Mouse (Mus musculus): ENCODE data around the gene Neu3. TPM values are rescaled to one million over a fixed set of nuclear protein-coding genes. Genes with fewer than 3 reads are reported as not detected.

The Neu3 gene
- total and polyA plus RNA-seq, 2 experiments from 2014 or later, result 3.0 to 4.7 TPM

GRCm38 (mm10) chr7:99856266-99856861 is 28.1 kb upstream of the Neu3 start:
- no peak overlapping the region; the same call in 1 of the 2 replicates for H3K27ac ChIP-seq (ENCODE audit: low read depth)

GRCm38 (mm10) chr7:99854311-99854710 is 26.1 kb upstream of the Neu3 start:
- no peaks in the 10 kb centered on the region for H3K9me3 ChIP-seq (replicated peaks; ENCODE audit: control insufficient read depth, low read length)
- ATAC-seq (ENCODE audit: insufficient read depth, low read depth), result no peak
- H3K36me3 ChIP-seq (replicated peaks; ENCODE audit: control insufficient read depth, insufficient read depth, low read length), result peaks cover 22% of the 10 kb centered on the region
- no peak overlapping the region for H3K9ac ChIP-seq (replicated peaks; ENCODE audit: low read depth, low read length)
- no peak overlapping the region for H3K4me2 ChIP-seq (ENCODE audit: low read depth, low read length)
- H3K4me3 ChIP-seq (ENCODE audit: low read depth, low read length), result no peak overlapping the region
- TF ChIP-seq EP300 (IDR thresholded peaks at IDR 0.05; ENCODE audit: low read depth), result no peak
- no peak for TF ChIP-seq CTCF (IDR thresholded peaks at IDR 0.05; ENCODE audit: low read depth)
- DNase-seq (ENCODE audit: low spot score), result no peak
- no peak overlapping the region for H3K27ac ChIP-seq (ENCODE audit: low read depth)
- no peaks in the 10 kb centered on the region for H3K27me3 ChIP-seq (ENCODE audit: control insufficient read depth, insufficient read depth, low read length)
- 70% methylated on average over 4 of the region's 4 CpGs for WGBS
- H3K4me1 ChIP-seq (ENCODE audit: control insufficient read depth, insufficient read depth), result peaks cover 13% of the 10 kb centered on the region

More at GRCm38 (mm10) chr7:99856266-99856861, 28.1 kb upstream of the Neu3 start:
- ATAC-seq (ENCODE audit: insufficient read depth, low read depth) (no peak), DNase-seq (ENCODE audit: low spot score) (no peak)
- H3K27me3 ChIP-seq (ENCODE audit: control insufficient read depth, insufficient read depth, low read length), result no peaks in the 10 kb centered on the region
- H3K4me1 ChIP-seq (ENCODE audit: control insufficient read depth, insufficient read depth), result peaks cover 12% of the 10 kb centered on the region
- no peak for TF ChIP-seq EP300 (IDR thresholded peaks at IDR 0.05; ENCODE audit: low read depth)
- no peak for TF ChIP-seq CTCF (IDR thresholded peaks at IDR 0.05; ENCODE audit: low read depth)
- H3K4me3 ChIP-seq (ENCODE audit: low read depth, low read length), result no peak overlapping the region
- H3K9me3 ChIP-seq (replicated peaks; ENCODE audit: control insufficient read depth, low read length), result no peaks in the 10 kb centered on the region
- 76% methylated on average over 14 of the region's 14 CpGs for WGBS
- H3K9ac ChIP-seq (replicated peaks; ENCODE audit: low read depth, low read length), result no peak overlapping the region
- H3K36me3 ChIP-seq (replicated peaks; ENCODE audit: control insufficient read depth, insufficient read depth, low read length), result peaks cover 22% of the 10 kb centered on the region
- no peak overlapping the region; the same call in 1 of the 2 replicates for H3K4me2 ChIP-seq (ENCODE audit: low read depth, low read length)

- ATAC-seq (ENCODE audit: insufficient read depth, low read depth) (no peak), DNase-seq (ENCODE audit: low spot score) (no peak)
- no peak overlapping the region for H3K4me2 ChIP-seq (ENCODE audit: low read depth, low read length)
- no peak overlapping the region for H3K4me3 ChIP-seq (ENCODE audit: low read depth, low read length)
- no peaks in the 10 kb centered on the region for H3K27me3 ChIP-seq (ENCODE audit: control insufficient read depth, insufficient read depth, low read length)
- H3K9me3 ChIP-seq (replicated peaks; ENCODE audit: control insufficient read depth, low read length), result no peaks in the 10 kb centered on the region
- no peak overlapping the region for H3K27ac ChIP-seq (ENCODE audit: low read depth)
- peaks cover 30% of the 10 kb centered on the region for H3K36me3 ChIP-seq (replicated peaks; ENCODE audit: control insufficient read depth, insufficient read depth, low read length)
- H3K4me1 ChIP-seq (ENCODE audit: control insufficient read depth, insufficient read depth), result peaks cover 13% of the 10 kb centered on the region
- TF ChIP-seq CTCF (IDR thresholded peaks at IDR 0.05; ENCODE audit: low read depth) (no peak), EP300 (IDR thresholded peaks at IDR 0.05; ENCODE audit: low read depth) (no peak)
- H3K9ac ChIP-seq (replicated peaks; ENCODE audit: low read depth, low read length), result no peak overlapping the region
- 80% methylated on average over 7 of the region's 7 CpGs for WGBS
Observed at GRCm38 (mm10) chr7:99853350-99853749, 25.1 kb upstream of the Neu3 start.

- Histone ChIP-seq H3K4me2 (ENCODE audit: low read depth, low read length) (no peak overlapping the region), H3K36me3 (replicated peaks; ENCODE audit: control insufficient read depth, insufficient read depth, low read length) (peaks cover 43% of the 10 kb centered on the region), H3K27ac (ENCODE audit: low read depth) (no peak overlapping the region), H3K9me3 (replicated peaks; ENCODE audit: control insufficient read depth, low read length) (no peaks in the 10 kb centered on the region), H3K9ac (replicated peaks; ENCODE audit: low read depth, low read length) (no peak overlapping the region), H3K27me3 (ENCODE audit: control insufficient read depth, insufficient read depth, low read length) (no peaks in the 10 kb centered on the region), H3K4me3 (ENCODE audit: low read depth, low read length) (no peak overlapping the region), H3K4me1 (ENCODE audit: control insufficient read depth, insufficient read depth) (0 out of 2 replicates have a peak, but pooled peaks cover 5% of the 10 kb centered on the region)
- ATAC-seq (ENCODE audit: insufficient read depth, low read depth) (no peak), DNase-seq (ENCODE audit: low spot score) (no peak)
- no peak for TF ChIP-seq CTCF (IDR thresholded peaks at IDR 0.05; ENCODE audit: low read depth)
- no peak for TF ChIP-seq EP300 (IDR thresholded peaks at IDR 0.05; ENCODE audit: low read depth)
- 72% methylated on average over 6 of the region's 6 CpGs for WGBS
Observed at GRCm38 (mm10) chr7:99851618-99852017, 23.4 kb upstream of the Neu3 start.

GRCm38 (mm10) chr7:99851121-99851520 is 22.9 kb upstream of the Neu3 start:
- 65% methylated on average over 1 of the region's 1 CpGs for WGBS
- ATAC-seq (ENCODE audit: insufficient read depth, low read depth) (no peak), DNase-seq (ENCODE audit: low spot score) (no peak)
- TF ChIP-seq EP300 (IDR thresholded peaks at IDR 0.05; ENCODE audit: low read depth), result no peak
- TF ChIP-seq CTCF (IDR thresholded peaks at IDR 0.05; ENCODE audit: low read depth), result no peak
- Histone ChIP-seq H3K4me1 (ENCODE audit: control insufficient read depth, insufficient read depth) (peaks cover 8% of the 10 kb centered on the region; the same call in 1 of the 2 replicates), H3K27me3 (ENCODE audit: control insufficient read depth, insufficient read depth, low read length) (no peaks in the 10 kb centered on the region), H3K4me2 (ENCODE audit: low read depth, low read length) (no peak overlapping the region), H3K4me3 (ENCODE audit: low read depth, low read length) (no peak overlapping the region), H3K27ac (ENCODE audit: low read depth) (no peak overlapping the region), H3K9ac (replicated peaks; ENCODE audit: low read depth, low read length) (no peak overlapping the region), H3K9me3 (replicated peaks; ENCODE audit: control insufficient read depth, low read length) (no peaks in the 10 kb centered on the region), H3K36me3 (replicated peaks; ENCODE audit: control insufficient read depth, insufficient read depth, low read length) (peaks cover 47% of the 10 kb centered on the region)

DNA sequence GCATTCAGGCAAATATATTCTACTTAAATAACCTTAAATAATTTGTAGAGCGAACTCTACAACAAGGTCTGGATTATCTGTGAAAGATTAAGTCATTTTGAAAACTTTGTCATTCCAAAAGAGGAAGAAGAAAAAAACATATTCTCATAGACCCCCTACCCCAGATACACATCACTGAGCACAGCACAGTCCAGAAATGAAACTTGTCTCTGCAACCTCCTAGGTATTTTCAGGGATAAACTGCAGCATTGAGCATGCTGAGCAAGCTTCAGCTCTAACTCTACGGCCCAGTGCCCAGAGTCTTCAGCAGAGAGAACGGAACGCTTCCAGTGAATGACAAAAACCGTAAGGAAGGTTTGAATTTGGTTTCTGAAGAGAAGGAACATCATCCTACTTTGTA is 22.3 kb upstream of the Neu3 start:
- H3K27me3 ChIP-seq (ENCODE audit: control insufficient read depth, insufficient read depth, low read length), result no peaks in the 10 kb centered on the region
- no peak overlapping the region for H3K4me3 ChIP-seq (ENCODE audit: low read depth, low read length)
- H3K36me3 ChIP-seq (replicated peaks; ENCODE audit: control insufficient read depth, insufficient read depth, low read length), result peaks cover 43% of the 10 kb centered on the region
- no peaks in the 10 kb centered on the region for H3K9me3 ChIP-seq (replicated peaks; ENCODE audit: control insufficient read depth, low read length)
- 92% methylated on average over 5 of the region's 5 CpGs for WGBS
- no peak overlapping the region for H3K27ac ChIP-seq (ENCODE audit: low read depth)
- ATAC-seq (ENCODE audit: insufficient read depth, low read depth) (no peak), DNase-seq (ENCODE audit: low spot score) (no peak)
- H3K9ac ChIP-seq (replicated peaks; ENCODE audit: low read depth, low read length), result no peak overlapping the region
- TF ChIP-seq CTCF (IDR thresholded peaks at IDR 0.05; ENCODE audit: low read depth) (no peak), EP300 (IDR thresholded peaks at IDR 0.05; ENCODE audit: low read depth) (no peak)
- peaks cover 13% of the 10 kb centered on the region for H3K4me1 ChIP-seq (ENCODE audit: control insufficient read depth, insufficient read depth)
- H3K4me2 ChIP-seq (ENCODE audit: low read depth, low read length), result no peak overlapping the region
